Mouse (Mus musculus): ENCODE measurements around the gene Ppp2r2c. TPM values are rescaled to one million over a fixed set of nuclear protein-coding genes. Genes with fewer than 3 reads are reported as not detected.
A peak's percentile ranks its signal among the peaks of the same experiment; 100 is the strongest.

Gene Ppp2r2c
- polyA plus RNA-seq, 1 experiment = 259 TPM

DNA sequence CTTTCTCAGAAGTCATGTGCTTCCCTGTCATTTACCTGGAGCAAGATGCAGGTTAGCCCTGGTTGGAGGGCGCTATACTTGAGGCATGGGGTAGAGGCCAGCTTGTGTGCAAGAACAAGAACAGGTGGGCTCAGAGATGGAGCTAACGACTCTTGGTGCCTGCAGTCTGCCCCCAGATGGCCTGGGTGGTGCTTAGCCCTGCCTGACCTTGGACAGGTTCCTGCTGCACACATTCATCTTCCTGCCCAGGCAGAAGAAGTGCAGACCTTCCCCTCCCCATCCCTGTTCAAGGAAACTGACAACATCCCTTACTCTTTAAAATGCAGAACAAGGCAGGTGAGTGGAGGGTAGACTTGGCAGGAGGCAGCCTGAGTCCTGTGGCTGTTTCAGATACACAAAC is 18.0 kb downstream of the Ppp2r2c start:
- no peak for DNase-seq
- H3K27me3 ChIP-seq (ENCODE audit: control insufficient read depth, insufficient read depth, low read length) = no peaks in the 10 kb centered on the region
- H3K27ac ChIP-seq (ENCODE audit: insufficient read depth, low read length) = peak overlapping the region; percentile 80
- peaks cover 89% of the 10 kb centered on the region for H3K4me1 ChIP-seq (ENCODE audit: control insufficient read depth, insufficient read depth, low read length)
- TF ChIP-seq CTCF (IDR thresholded peaks at IDR 0.05; ENCODE audit: borderline replicate concordance, insufficient read depth, low read depth, low read length) (no peak), POLR2A (IDR thresholded peaks at IDR 0.05; ENCODE audit: borderline replicate concordance, insufficient read depth, low read length) (no peak)
- 5% methylated on average over 2 of the region's 2 CpGs for WGBS
- H3K4me3 ChIP-seq (replicated peaks; ENCODE audit: insufficient read depth, low read depth, low read length) = no peak overlapping the region

DNA sequence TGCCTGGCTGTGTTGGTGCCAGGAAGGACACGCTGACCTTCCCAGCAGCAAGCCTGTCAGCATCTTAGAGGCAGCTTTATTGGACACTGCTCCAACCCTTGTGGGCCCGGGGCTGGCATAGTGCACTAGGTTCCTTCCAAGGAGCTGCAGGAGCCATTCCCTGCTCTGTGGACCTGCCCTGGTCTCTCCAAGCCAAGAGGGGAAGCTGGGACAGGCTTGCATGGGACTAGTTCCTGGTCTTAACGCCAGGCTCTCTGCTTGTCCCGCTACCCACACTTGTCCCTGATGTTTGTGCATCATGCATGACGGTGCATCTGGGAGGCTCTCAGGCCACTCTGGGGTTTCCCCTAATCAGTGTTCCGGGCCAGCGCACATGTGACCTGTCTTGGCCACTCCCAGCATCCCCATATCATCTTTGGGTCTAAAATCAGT is 18.6 kb downstream of the Ppp2r2c start:
- H3K4me1 ChIP-seq (ENCODE audit: control insufficient read depth, insufficient read depth, low read length) = peaks cover 89% of the 10 kb centered on the region
- H3K4me3 ChIP-seq (replicated peaks; ENCODE audit: insufficient read depth, low read depth, low read length) = peak overlapping the region; percentile 2
- 14% methylated on average over 7 of the region's 7 CpGs for WGBS
- no peaks in the 10 kb centered on the region for H3K27me3 ChIP-seq (ENCODE audit: control insufficient read depth, insufficient read depth, low read length)
- TF ChIP-seq POLR2A (IDR thresholded peaks at IDR 0.05; ENCODE audit: borderline replicate concordance, insufficient read depth, low read length) = no peak
- no peak for TF ChIP-seq CTCF (IDR thresholded peaks at IDR 0.05; ENCODE audit: borderline replicate concordance, insufficient read depth, low read depth, low read length)
- DNase-seq = peak; percentile 66 to 71
- peak overlapping the region; percentile 97 for H3K27ac ChIP-seq (ENCODE audit: insufficient read depth, low read length)

- Histone ChIP-seq H3K27ac (ENCODE audit: insufficient read depth, low read length) (peak overlapping the region; percentile 97), H3K4me1 (ENCODE audit: control insufficient read depth, insufficient read depth, low read length) (peaks cover 89% of the 10 kb centered on the region), H3K27me3 (ENCODE audit: control insufficient read depth, insufficient read depth, low read length) (no peaks in the 10 kb centered on the region), H3K4me3 (replicated peaks; ENCODE audit: insufficient read depth, low read depth, low read length) (no peak overlapping the region)
- WGBS = 15% methylated on average over 9 of the region's 9 CpGs
- TF ChIP-seq POLR2A (IDR thresholded peaks at IDR 0.05; ENCODE audit: borderline replicate concordance, insufficient read depth, low read length) = no peak
- TF ChIP-seq CTCF (IDR thresholded peaks at IDR 0.05; ENCODE audit: borderline replicate concordance, insufficient read depth, low read depth, low read length) = no peak
- DNase-seq = no peak
These were observed 19.1 kb downstream of the Ppp2r2c start for GRCm38 (mm10) chr5:36887299-36887988.

DNA sequence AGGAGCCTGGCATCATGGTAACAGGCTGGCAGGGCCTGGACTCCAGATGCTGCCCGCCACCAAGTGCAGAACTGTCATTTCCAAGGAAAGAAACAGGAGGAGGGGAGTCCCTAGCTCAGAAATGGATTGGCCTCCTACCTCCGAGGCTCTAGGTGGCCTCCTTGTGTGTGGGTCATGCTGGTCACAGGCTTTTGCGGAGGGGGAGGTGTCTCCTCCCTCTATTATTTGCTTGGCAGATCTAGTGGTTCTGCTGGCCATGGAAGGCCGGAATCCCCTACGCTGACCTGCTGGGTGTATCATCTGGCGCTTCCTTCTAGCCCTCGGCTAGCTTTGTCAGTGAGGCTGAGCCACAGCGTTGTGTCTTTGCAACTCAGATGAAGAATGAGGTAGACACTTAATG is 20.2 kb downstream of the Ppp2r2c start:
- H3K4me1 ChIP-seq (ENCODE audit: control insufficient read depth, insufficient read depth, low read length) = peaks cover 89% of the 10 kb centered on the region
- peak; percentile 85 to 93 for DNase-seq
- 8% methylated on average over 8 of the region's 8 CpGs for WGBS
- no peaks in the 10 kb centered on the region for H3K27me3 ChIP-seq (ENCODE audit: control insufficient read depth, insufficient read depth, low read length)
- peak overlapping the region; percentile 97 for H3K27ac ChIP-seq (ENCODE audit: insufficient read depth, low read length)
- peak overlapping the region; percentile 30 for H3K4me3 ChIP-seq (replicated peaks; ENCODE audit: insufficient read depth, low read depth, low read length)
- 0 out of 2 replicates have a peak, but pooled peaks have one; percentile 31 for TF ChIP-seq POLR2A (IDR thresholded peaks at IDR 0.05; ENCODE audit: borderline replicate concordance, insufficient read depth, low read length)
- TF ChIP-seq CTCF (IDR thresholded peaks at IDR 0.05; ENCODE audit: borderline replicate concordance, insufficient read depth, low read depth, low read length) = no peak

DNA sequence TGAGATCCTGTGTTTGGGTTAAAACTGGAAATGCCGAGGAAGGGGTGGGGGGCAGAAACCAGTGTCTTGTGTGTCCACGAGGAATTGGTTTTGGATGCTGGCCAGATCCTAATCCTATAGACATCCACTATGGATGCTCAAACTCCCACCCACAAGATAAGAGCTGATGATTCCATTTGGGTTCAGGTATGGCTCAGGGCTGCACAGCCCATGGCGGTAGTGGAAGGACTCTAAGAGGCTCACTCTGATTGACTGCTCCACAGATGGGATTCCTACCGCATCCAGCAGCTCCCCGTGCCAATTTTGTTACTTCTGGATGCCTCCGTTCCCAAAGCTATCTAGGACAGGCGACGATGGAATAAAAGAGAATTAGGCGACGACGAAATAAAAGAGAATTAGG is 20.6 kb downstream of the Ppp2r2c start:
- TF ChIP-seq CTCF (IDR thresholded peaks at IDR 0.05; ENCODE audit: borderline replicate concordance, insufficient read depth, low read depth, low read length) (no peak), POLR2A (IDR thresholded peaks at IDR 0.05; ENCODE audit: borderline replicate concordance, insufficient read depth, low read length) (no peak)
- peak overlapping the region; percentile 97 for H3K27ac ChIP-seq (ENCODE audit: insufficient read depth, low read length)
- H3K27me3 ChIP-seq (ENCODE audit: control insufficient read depth, insufficient read depth, low read length) = no peaks in the 10 kb centered on the region
- peaks cover 90% of the 10 kb centered on the region for H3K4me1 ChIP-seq (ENCODE audit: control insufficient read depth, insufficient read depth, low read length)
- peak; percentile 60 to 61 for DNase-seq
- H3K4me3 ChIP-seq (replicated peaks; ENCODE audit: insufficient read depth, low read depth, low read length) = peak overlapping the region; percentile 30
- 11% methylated on average over 11 of the region's 11 CpGs for WGBS

- Histone ChIP-seq H3K27ac (ENCODE audit: insufficient read depth, low read length) (peak overlapping the region; percentile 97), H3K4me3 (replicated peaks; ENCODE audit: insufficient read depth, low read depth, low read length) (no peak overlapping the region), H3K4me1 (ENCODE audit: control insufficient read depth, insufficient read depth, low read length) (peaks cover 91% of the 10 kb centered on the region), H3K27me3 (ENCODE audit: control insufficient read depth, insufficient read depth, low read length) (no peaks in the 10 kb centered on the region)
- no peak for TF ChIP-seq CTCF (IDR thresholded peaks at IDR 0.05; ENCODE audit: borderline replicate concordance, insufficient read depth, low read depth, low read length)
- TF ChIP-seq POLR2A (IDR thresholded peaks at IDR 0.05; ENCODE audit: borderline replicate concordance, insufficient read depth, low read length) = no peak
- no peak for DNase-seq
- WGBS = 28% methylated on average over 2 of the region's 2 CpGs
These were observed 21.1 kb downstream of the Ppp2r2c start for GRCm38 (mm10) chr5:36889380-36889886.

DNA sequence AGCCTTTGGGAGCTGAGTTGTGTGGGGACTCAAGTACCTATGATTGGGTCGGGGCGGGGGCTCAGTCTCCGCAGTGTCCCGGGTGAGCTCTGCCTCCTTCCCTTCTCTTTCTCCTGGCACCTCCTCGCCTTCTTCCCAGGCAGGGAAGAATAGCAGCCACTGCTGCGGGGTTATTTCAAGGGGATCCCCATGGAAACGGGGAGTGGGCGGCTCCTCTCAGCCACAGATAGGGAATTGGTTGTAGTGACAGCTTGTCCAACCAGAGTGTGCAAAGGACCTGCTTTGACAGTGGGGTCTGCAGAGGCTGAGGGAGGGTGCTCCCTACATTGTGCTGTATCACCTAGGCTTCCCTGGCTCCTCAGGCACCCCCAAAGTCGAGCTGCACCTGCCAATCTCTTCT is 22.5 kb downstream of the Ppp2r2c start:
- Histone ChIP-seq H3K4me1 (ENCODE audit: control insufficient read depth, insufficient read depth, low read length) (peaks cover 93% of the 10 kb centered on the region), H3K27me3 (ENCODE audit: control insufficient read depth, insufficient read depth, low read length) (no peaks in the 10 kb centered on the region), H3K4me3 (replicated peaks; ENCODE audit: insufficient read depth, low read depth, low read length) (no peak overlapping the region), H3K27ac (ENCODE audit: insufficient read depth, low read length) (peak overlapping the region; percentile 56)
- DNase-seq = no peak
- TF ChIP-seq POLR2A (IDR thresholded peaks at IDR 0.05; ENCODE audit: borderline replicate concordance, insufficient read depth, low read length) (no peak), CTCF (IDR thresholded peaks at IDR 0.05; ENCODE audit: borderline replicate concordance, insufficient read depth, low read depth, low read length) (no peak)
- WGBS = 23% methylated on average over 9 of the region's 9 CpGs
